Mouse (Mus musculus) right cerebral cortex, adult 2 months (tissue): ENCODE data around the gene Cbx5.

Experiments
- DNase-seq, 2 experiments: peaks; one replicate each; pipeline ENCODE4 v3.0.0; 2021 to 2022; ENCODE audit warnings: low spot score in 2 of 2

The Cbx5 gene

GRCm38 (mm10) chr15:103145635-103146299 lies 93.8 kb downstream of the Cbx5 start:
- DNase-seq = no peak

GRCm38 (mm10) chr15:103144176-103144575 lies 95.4 kb downstream of the Cbx5 start:
- no peak for DNase-seq
